In genomic region chr2:59179487-59179886, GRCm38 (mm10) we compare ENCODE assay signal across 19 mouse cellular contexts. TPM values are rescaled to one million over a fixed set of nuclear protein-coding genes. Genes with fewer than 3 reads are reported as not detected.
DNase-seq lines count a peak whose midpoint lies in the region; ATAC-seq and TF ChIP-seq lines count a peak whose summit lies in the region.
"Had no signal": no experiment of that assay in that cellular context is flagged by ENCODE, and none has a peak within 500 bp of the region (broad histone marks: within the 10 kb centered on the region; RNA-seq: fewer than 3 reads in every experiment).

No protein-coding gene starts in this region.

- H3K4me2 ChIP-seq in liver, postnatal 0 days (ENCODE audit: low read depth, low read length): no peak overlapping the region
- no peak overlapping the region for H3K4me2 ChIP-seq in liver, embryonic 11.5 days
- H3K4me2 ChIP-seq in forebrain, embryonic 11.5 days (ENCODE audit: low read depth, low read length, severe bottlenecking): no peak overlapping the region
- H3K4me2 ChIP-seq: hindbrain, embryonic 12.5 days; midbrain, embryonic 13.5 days; neural tube, embryonic 12.5 days had no signal

- peaks cover 49% of the 10 kb centered on the region for H3K4me1 ChIP-seq in kidney, adult 2 months (ENCODE audit: control insufficient read depth, insufficient read depth, low read length)
- H3K4me1 ChIP-seq in liver, postnatal 0 days (ENCODE audit: insufficient read depth): 0 out of 2 replicates have a peak, but pooled peaks cover 7% of the 10 kb centered on the region
- H3K4me1 ChIP-seq in liver, embryonic 11.5 days (replicated peaks; ENCODE audit: control insufficient read depth, insufficient read depth, low read length): peaks cover 14% of the 10 kb centered on the region
- H3K4me1 ChIP-seq in forebrain, embryonic 11.5 days (replicated peaks; ENCODE audit: control insufficient read depth, insufficient read depth, low read length): no peaks in the 10 kb centered on the region

- no peak for TF ChIP-seq CTCF in kidney, adult 2 months (conservative IDR thresholded peaks at IDR 0.05; ENCODE audit: insufficient read depth, insufficient read length, low read depth, low read length)
- no peak for TF ChIP-seq CTCF in liver, postnatal 0 days (IDR thresholded peaks at IDR 0.05; ENCODE audit: low read depth)

- H3K9ac ChIP-seq in liver, postnatal 0 days (replicated peaks): no peak overlapping the region
- H3K9ac ChIP-seq in liver, embryonic 11.5 days (ENCODE audit: low read depth, low read length): no peak overlapping the region
- H3K9ac ChIP-seq in forebrain, embryonic 11.5 days (ENCODE audit: low read length): no peak overlapping the region
- H3K9ac ChIP-seq: hindbrain, embryonic 12.5 days; midbrain, embryonic 13.5 days; neural tube, embryonic 12.5 days had no signal

- no peaks in the 10 kb centered on the region for H3K27me3 ChIP-seq in kidney, adult 2 months (replicated peaks; ENCODE audit: control insufficient read depth, insufficient read depth, low read length)
- H3K27me3 ChIP-seq in liver, postnatal 0 days (ENCODE audit: insufficient read depth, low read length): no peaks in the 10 kb centered on the region
- H3K27me3 ChIP-seq in liver, embryonic 11.5 days (replicated peaks; ENCODE audit: control insufficient read depth, insufficient read depth, low read length): no peaks in the 10 kb centered on the region
- H3K27me3 ChIP-seq in forebrain, embryonic 11.5 days (ENCODE audit: control insufficient read depth, insufficient read depth, low read length): no peaks in the 10 kb centered on the region
- H3K27me3 ChIP-seq: hindbrain, embryonic 12.5 days; megakaryocyte, embryonic 14.5 days; midbrain, embryonic 13.5 days; neural tube, embryonic 12.5 days had no signal

- no peaks in the 10 kb centered on the region for H3K36me3 ChIP-seq in kidney, adult 2 months (ENCODE audit: control insufficient read depth, insufficient read depth, low read length)
- no peaks in the 10 kb centered on the region for H3K36me3 ChIP-seq in liver, postnatal 0 days (replicated peaks; ENCODE audit: insufficient read depth, low read length)
- H3K36me3 ChIP-seq in liver, embryonic 11.5 days (ENCODE audit: control insufficient read depth, insufficient read depth, low read length): no peaks in the 10 kb centered on the region
- no peaks in the 10 kb centered on the region for H3K36me3 ChIP-seq in forebrain, embryonic 11.5 days (ENCODE audit: control insufficient read depth, insufficient read depth, low read length)
- H3K36me3 ChIP-seq: hindbrain, embryonic 12.5 days; midbrain, embryonic 13.5 days; neural tube, embryonic 12.5 days had no signal

- TF ChIP-seq EP300 in liver, postnatal 0 days (IDR thresholded peaks at IDR 0.05; ENCODE audit: low read depth): no peak

- peak; percentile 14 for DNase-seq in kidney, adult 18-20 months
- no peak for DNase-seq in kidney, adult 2 months
- DNase-seq in liver, postnatal 0 days: peak; percentile 8
- no peak for DNase-seq in liver, embryonic 11.5 days (ENCODE audit: low spot score)
- peak; percentile 68 for DNase-seq in ZHBTc4 (ENCODE audit: low read depth, low spot score)
- peak; percentile 55 for DNase-seq in yolk sac, embryonic 10.5 days (ENCODE audit: low spot score)
- DNase-seq in forebrain, embryonic 11.5 days (ENCODE audit: low spot score): no peak
- DNase-seq: adrenal gland, postnatal 14 days; gastrocnemius, adult 2 months; liver; lung, postnatal 36 days; right cerebral cortex, postnatal 14 days; spleen, adult 18-20 months; thymus, postnatal 14 days had no signal

- WGBS in kidney, adult 2 months: 44% methylated on average over 5 of the region's 5 CpGs
- WGBS in liver, postnatal 0 days (ENCODE audit: insufficient replicate concordance): 61% methylated on average over 5 of the region's 5 CpGs
- 45% methylated on average over 5 of the region's 5 CpGs for WGBS in liver, embryonic 11.5 days
- WGBS in forebrain, embryonic 11.5 days: 59% methylated on average over 5 of the region's 5 CpGs

- no peak overlapping the region for H3K4me3 ChIP-seq in kidney, adult 2 months (ENCODE audit: insufficient read depth, low read depth, low read length)
- H3K4me3 ChIP-seq in liver, postnatal 0 days (ENCODE audit: low read depth, low read length): no peak overlapping the region
- H3K4me3 ChIP-seq in liver, embryonic 11.5 days (ENCODE audit: low read depth, low read length): no peak overlapping the region
- H3K4me3 ChIP-seq in forebrain, embryonic 11.5 days (ENCODE audit: low read depth, low read length): no peak overlapping the region
- H3K4me3 ChIP-seq: gastrocnemius, adult 2 months; hindbrain, embryonic 12.5 days; megakaryocyte, embryonic 14.5 days; midbrain, embryonic 13.5 days; neural tube, embryonic 12.5 days had no signal

- H3K27ac ChIP-seq in kidney, adult 2 months (ENCODE audit: insufficient read depth, low read depth, low read length): no peak overlapping the region
- no peak overlapping the region for H3K27ac ChIP-seq in liver, postnatal 0 days (ENCODE audit: low read depth)
- no peak overlapping the region for H3K27ac ChIP-seq in liver, embryonic 11.5 days (ENCODE audit: low read depth, low read length)
- H3K27ac ChIP-seq in forebrain, embryonic 11.5 days (ENCODE audit: low read depth, low read length): no peak overlapping the region
- H3K27ac ChIP-seq: gastrocnemius, adult 2 months; hindbrain, embryonic 12.5 days; midbrain, embryonic 13.5 days; neural tube, embryonic 12.5 days had no signal

- no peaks in the 10 kb centered on the region for H3K9me3 ChIP-seq in liver, postnatal 0 days (ENCODE audit: low read length)
- H3K9me3 ChIP-seq in liver, embryonic 11.5 days (ENCODE audit: control insufficient read depth, low read length): no peaks in the 10 kb centered on the region
- H3K9me3 ChIP-seq in forebrain, embryonic 11.5 days (ENCODE audit: control insufficient read depth, low read length): no peaks in the 10 kb centered on the region
- H3K9me3 ChIP-seq: hindbrain, embryonic 12.5 days; megakaryocyte, embryonic 14.5 days; midbrain, embryonic 13.5 days; neural tube, embryonic 12.5 days had no signal

- no peak for ATAC-seq in liver, postnatal 0 days
- ATAC-seq in liver, embryonic 11.5 days (replicated peaks; ENCODE audit: low FRiP score): no peak
- no peak for ATAC-seq in forebrain, embryonic 11.5 days (replicated peaks; ENCODE audit: low FRiP score)
- ATAC-seq: forebrain, embryonic 14.5 days; midbrain, embryonic 13.5 days had no signal

- no peak for TF ChIP-seq POLR2A in kidney, adult 2 months (IDR thresholded peaks at IDR 0.05; ENCODE audit: low read depth, low read length)

RNA-seq across cellular contexts. Expression of gene Pkp4, which starts 18.8 kb away (rescaled TPM):
- polyA plus RNA-seq in kidney, adult 2 months (2012; rRNA removed): 211 and 242 TPM in 2 replicates
- 6.8 and 7.7 TPM in 2 replicates for polyA plus RNA-seq in liver, postnatal 0 days (2015; fragmentation: Nextera tagmentation; extraction: Ambion mirVana)
- 14.0 and 17.7 TPM in 2 replicates for polyA plus RNA-seq in liver, embryonic 11.5 days (2014; fragmentation: Nextera tagmentation; extraction: Ambion mirVana)
- polyA plus RNA-seq in forebrain, embryonic 11.5 days (2014; fragmentation: Nextera tagmentation; extraction: Ambion mirVana): 24.5 and 26.1 TPM in 2 replicates

RNA-seq across cellular contexts. Expression of gene Ccdc148, which starts 19.0 kb away (rescaled TPM):
- polyA plus RNA-seq in kidney, adult 2 months (2012; rRNA removed): 0.90 and 1.0 TPM in 2 replicates
- 0.58 and 0.75 TPM in 2 replicates for polyA plus RNA-seq in liver, postnatal 0 days (2015; fragmentation: Nextera tagmentation; extraction: Ambion mirVana)
- polyA plus RNA-seq in liver, embryonic 11.5 days (2014; fragmentation: Nextera tagmentation; extraction: Ambion mirVana): 0.13 and 0.32 TPM in 2 replicates
- polyA plus RNA-seq in forebrain, embryonic 11.5 days (2014; fragmentation: Nextera tagmentation; extraction: Ambion mirVana): 0.64 and 0.68 TPM in 2 replicates

Comparison
In these comparisons a context has a peak if more than half of its experiments do, and no peak if none do; other contexts are left out.
1. DNase-seq: peak in kidney, adult 18-20 months (single experiment), liver, postnatal 0 days (single experiment), ZHBTc4 (single experiment) and yolk sac, embryonic 10.5 days (single experiment); none in kidney, adult 2 months (single experiment), liver, embryonic 11.5 days (single experiment) and forebrain, embryonic 11.5 days (single experiment).